Mouse (Mus musculus) liver, postnatal 0 days (tissue): ENCODE data around the gene Dnajb14. TPM values are rescaled to one million over a fixed set of nuclear protein-coding genes. Genes with fewer than 3 reads are reported as not detected.

Experiments used
- ATAC-seq: fragments of 200-750 bp; cut with Nextera tagmentation; 2 replicates; pipeline ENCODE4 v1.8.0; 2017; ENCODE audit warnings: mild to moderate bottlenecking, moderate library complexity
- DNase-seq: peaks from one replicate; pipeline ENCODE4 v3.0.0-alpha.2; 2016
- H3K27ac ChIP-seq: fragments of 300-500 bp; sonication (generic); 2 replicates; pipeline ENCODE4 v1.5.1; 2014; ENCODE audit warnings: antibody characterized with exemption, moderate library complexity, mild to moderate bottlenecking, low read depth
- H3K27me3 ChIP-seq: fragments of 300-500 bp; sonication (generic); 2 replicates; pipeline ENCODE4 v1.6.1; 2014; ENCODE audit warnings: low read length, control low read depth, mixed read lengths; ENCODE audit not compliant: insufficient read depth
- H3K36me3 ChIP-seq: fragments of 300-500 bp; sonication (generic); replicated peaks from 2 replicates; pipeline ENCODE4 v1.6.1; 2014; ENCODE audit warnings: mild to moderate bottlenecking, control low read depth, low read length, moderate library complexity, mixed read lengths; ENCODE audit not compliant: insufficient read depth
- H3K4me1 ChIP-seq: fragments of 300-500 bp; sonication (generic); 2 replicates; pipeline ENCODE4 v1.6.1; 2014; ENCODE audit warnings: antibody characterized with exemption, mild to moderate bottlenecking, control low read depth; ENCODE audit not compliant: insufficient read depth
- H3K4me2 ChIP-seq: fragments of 300-500 bp; sonication (generic); 2 replicates; pipeline ENCODE4 v1.6.1; 2014; ENCODE audit warnings: low read depth, mild to moderate bottlenecking, low read length, moderate library complexity, mixed read lengths
- H3K4me3 ChIP-seq: fragments of 300-500 bp; sonication (generic); 2 replicates; pipeline ENCODE4 v1.5.1; 2014; ENCODE audit warnings: low read depth, low read length
- H3K9ac ChIP-seq: fragments of 300-500 bp; sonication (generic); replicated peaks from 2 replicates; pipeline ENCODE4 v1.6.1; 2014; ENCODE audit warnings: mild to moderate bottlenecking, moderate library complexity
- H3K9me3 ChIP-seq: fragments of 300-500 bp; sonication (generic); 2 replicates; pipeline ENCODE4 v1.6.1; 2016; ENCODE audit warnings: mild to moderate bottlenecking, control low read depth, low read length, mixed read lengths
- CTCF ChIP-seq: sonication (generic); IDR thresholded peaks from 2 replicates; pipeline ENCODE4 v1.5.1; 2016; ENCODE audit warnings: antibody characterized with exemption, low read depth
- EP300 ChIP-seq: IDR thresholded peaks from 2 replicates; pipeline ENCODE4 v1.6.1; 2016; ENCODE audit warnings: antibody characterized with exemption, low read depth, mild to moderate bottlenecking
- WGBS: fragments of 180-500 bp; shearing (Covaris S2); extraction: QIAGEN DNeasy Blood & Tissue Kit; methylation state at CpG from one replicate; pipeline ENCODE4 v1.1.7; 2014; ENCODE audit not compliant: insufficient replicate concordance; 5-methylcytosine and 5-hydroxymethylcytosine counted together
- polyA plus RNA-seq: library from polyadenylated mRNA; unstranded; fragments of >200 nt; fragmentation: Nextera tagmentation; extraction: Ambion mirVana; gene quantifications from 2 replicates; pipeline ENCODE4 v1.2.1, GENCODE M21; 2015

The Dnajb14 gene
- polyA plus RNA-seq, 1 experiment from 2014 or later = 6.4 TPM

DNA sequence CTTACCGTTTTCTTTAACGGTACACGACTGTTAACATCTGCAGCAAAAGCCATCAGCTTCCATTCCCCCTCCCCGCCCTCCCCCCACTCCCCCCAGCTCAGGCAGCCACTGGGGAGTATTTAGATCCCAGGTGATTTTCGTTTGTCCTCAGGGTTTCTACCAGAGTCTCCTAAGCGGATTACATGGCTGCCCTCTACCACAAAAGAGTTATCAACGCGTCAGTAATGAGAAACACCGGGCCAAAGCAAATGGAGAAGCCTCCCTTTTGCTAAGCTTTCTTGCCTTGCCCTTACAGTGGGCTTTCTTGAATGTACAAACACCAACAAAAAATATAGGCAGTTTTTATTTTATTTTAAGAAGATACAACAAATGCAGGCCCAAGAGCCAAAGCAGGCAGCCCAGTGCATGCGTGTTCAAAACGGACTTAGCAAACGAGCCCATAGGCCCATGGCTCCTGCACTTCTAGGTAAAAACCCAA, 50.3 kb downstream of the Dnajb14 start:
- Histone ChIP-seq H3K9ac (peak overlapping the region; percentile 55), H3K4me2 (peak overlapping the region; percentile 76), H3K4me3 (peak overlapping the region; percentile 87), H3K27me3 (no peaks in the 10 kb centered on the region), H3K4me1 (peaks cover 15% of the 10 kb centered on the region), H3K9me3 (no peaks in the 10 kb centered on the region), H3K27ac (peak overlapping the region; percentile 93), H3K36me3 (peaks cover 15% of the 10 kb centered on the region)
- DNase-seq = no peak
- no peak for TF ChIP-seq EP300
- no peak for TF ChIP-seq CTCF
- no peak; the same call in 1 of the 2 replicates for ATAC-seq
- 37% methylated on average over 12 of the region's 12 CpGs for WGBS

DNA sequence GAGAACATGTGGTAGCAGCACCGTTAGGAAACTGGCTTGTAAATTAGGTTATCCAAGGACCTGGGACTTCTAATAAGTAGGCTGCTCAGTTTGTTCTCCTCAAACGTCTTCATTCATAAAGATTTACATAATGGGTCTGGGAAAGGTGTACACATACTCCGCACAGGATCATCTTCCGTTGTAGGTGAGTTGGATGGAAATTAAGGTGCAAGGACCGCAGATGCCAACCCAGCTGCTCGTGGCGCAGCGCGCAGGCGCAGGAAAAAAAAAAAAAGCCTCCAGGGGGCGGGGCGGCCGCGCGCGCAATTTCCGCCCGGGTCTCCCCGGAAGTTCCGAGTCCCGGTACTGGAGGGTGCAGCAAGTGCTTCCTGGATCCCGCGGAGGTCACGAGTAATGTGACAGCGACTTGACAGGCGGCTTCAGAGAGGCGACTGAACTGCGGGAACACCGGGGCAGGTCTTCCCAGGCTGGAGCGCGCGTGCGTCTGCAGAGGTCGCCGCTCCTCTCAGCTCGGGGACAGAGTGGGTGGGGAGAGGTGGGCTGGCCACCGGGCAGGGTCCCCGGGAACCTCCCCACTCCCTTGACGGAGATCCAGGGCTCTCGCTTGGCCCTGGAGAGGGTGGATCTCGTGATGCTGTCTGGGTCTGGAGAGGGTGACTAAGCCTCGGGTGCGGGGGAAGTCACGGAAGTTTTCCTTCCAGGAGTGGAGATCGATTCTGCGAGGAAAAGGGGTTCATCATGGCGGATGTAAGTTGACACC, 50.9 kb downstream of the Dnajb14 start, which contains the start of gene Lamtor3:
Gene Lamtor3, plus strand, starts transcription at position 335 of the 760 bp plus-strand sequence.
- Histone ChIP-seq H3K4me3 (peak within 1 kb of the TSS; percentile 87), H3K27me3 (no peaks in the 10 kb centered on the region), H3K4me2 (peak within 1 kb of the TSS; percentile 76), H3K9me3 (no peaks in the 10 kb centered on the region), H3K9ac (peak within 1 kb of the TSS; percentile 86), H3K36me3 (peaks cover 16% of the 10 kb centered on the region), H3K27ac (peak within 1 kb of the TSS; percentile 93), H3K4me1 (peaks cover 15% of the 10 kb centered on the region)
- TF ChIP-seq CTCF (peak; percentile 32; the same call in 1 of the 2 replicates), EP300 (peak; percentile 62)
- ATAC-seq (peak; percentile 95), DNase-seq (peak; percentile 95)
- WGBS = under 1% methylated on average over 47 of the region's 47 CpGs

DNA sequence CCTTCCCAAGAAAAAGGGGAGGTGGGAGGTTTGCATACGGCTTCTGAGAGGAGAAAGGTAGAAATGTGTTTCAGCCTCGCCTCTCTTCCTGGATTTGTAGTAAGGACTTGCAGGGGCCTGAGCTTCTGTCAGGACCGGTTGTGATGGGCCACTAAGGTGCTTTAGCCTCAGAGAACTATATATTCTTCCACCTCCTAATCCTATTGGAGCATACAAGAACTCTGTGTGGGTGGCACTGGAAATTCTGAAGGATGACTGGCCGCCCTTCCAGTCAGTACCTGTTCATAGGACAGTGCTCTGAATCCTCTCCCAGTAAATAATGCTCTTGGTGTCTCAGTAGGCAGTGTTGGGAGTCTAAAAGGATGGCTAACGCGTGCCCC, 51.4 kb downstream of the Dnajb14 start:
- TF ChIP-seq CTCF = no peak
- no peak for TF ChIP-seq EP300
- no peaks in the 10 kb centered on the region for H3K9me3 ChIP-seq
- peaks cover 19% of the 10 kb centered on the region for H3K36me3 ChIP-seq
- H3K9ac ChIP-seq = peak overlapping the region; percentile 86
- H3K27ac ChIP-seq = peak overlapping the region; percentile 93
- no peaks in the 10 kb centered on the region for H3K27me3 ChIP-seq
- H3K4me3 ChIP-seq = peak overlapping the region; percentile 87
- 12% methylated on average over 6 of the region's 6 CpGs for WGBS
- ATAC-seq (peak; percentile 75), DNase-seq (peak; percentile 35)
- peak overlapping the region; percentile 76 for H3K4me2 ChIP-seq
- H3K4me1 ChIP-seq = peaks cover 15% of the 10 kb centered on the region

DNA sequence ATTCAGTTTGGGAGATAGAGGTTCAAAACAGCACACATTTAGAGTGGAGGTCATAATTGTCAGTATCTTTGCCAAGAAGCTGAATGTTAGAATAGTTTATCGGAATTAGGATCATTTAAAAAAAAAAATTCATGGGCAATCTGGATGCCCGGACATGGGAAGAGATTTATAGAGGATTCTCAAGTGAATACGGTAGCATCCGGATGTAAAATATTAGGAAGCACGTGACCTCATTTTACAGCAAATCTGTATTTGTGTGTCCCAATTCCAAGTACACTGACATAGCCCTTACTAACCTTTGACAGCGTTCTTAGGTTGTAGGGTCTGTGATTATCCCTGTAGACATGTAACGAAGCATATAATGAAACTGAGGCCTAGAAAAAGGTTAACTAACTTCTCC, 51.9 kb downstream of the Dnajb14 start:
- no peak for TF ChIP-seq CTCF
- TF ChIP-seq EP300 = no peak
- Histone ChIP-seq H3K4me2 (peak overlapping the region; percentile 76), H3K27ac (peak overlapping the region; percentile 93), H3K9ac (peak overlapping the region; percentile 86), H3K4me3 (peak overlapping the region; percentile 87), H3K36me3 (peaks cover 19% of the 10 kb centered on the region), H3K4me1 (peaks cover 15% of the 10 kb centered on the region), H3K9me3 (no peaks in the 10 kb centered on the region), H3K27me3 (no peaks in the 10 kb centered on the region)
- DNase-seq (no peak), ATAC-seq (no peak)
- 87% methylated on average over 7 of the region's 7 CpGs for WGBS

DNA sequence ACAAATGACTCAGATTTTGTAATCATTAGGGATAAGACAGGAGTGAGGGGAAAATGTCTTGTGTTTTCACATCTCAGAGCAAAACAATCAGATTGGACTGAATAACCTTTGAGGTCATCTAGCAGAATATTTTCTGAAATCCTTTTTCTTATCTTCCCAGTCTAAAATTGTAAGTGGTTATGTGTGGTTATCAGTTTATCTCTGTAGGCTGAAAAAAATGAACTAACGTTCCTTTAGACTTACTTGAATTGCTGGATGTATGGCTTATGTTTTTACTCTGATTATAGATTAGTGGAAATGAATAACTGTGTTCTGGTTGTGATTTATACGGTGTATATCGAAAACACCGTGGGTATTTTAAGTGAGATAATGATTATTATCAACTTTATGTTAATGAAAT, 53.1 kb downstream of the Dnajb14 start:
- H3K9ac ChIP-seq = no peak overlapping the region
- H3K4me1 ChIP-seq = peaks cover 15% of the 10 kb centered on the region
- no peak overlapping the region for H3K4me3 ChIP-seq
- H3K4me2 ChIP-seq = no peak overlapping the region
- no peaks in the 10 kb centered on the region for H3K9me3 ChIP-seq
- H3K36me3 ChIP-seq = peaks cover 27% of the 10 kb centered on the region
- ATAC-seq (no peak), DNase-seq (no peak)
- WGBS = 73% methylated on average over 4 of the region's 4 CpGs
- TF ChIP-seq EP300 (no peak), CTCF (no peak)
- H3K27me3 ChIP-seq = no peaks in the 10 kb centered on the region
- H3K27ac ChIP-seq = no peak overlapping the region

DNA sequence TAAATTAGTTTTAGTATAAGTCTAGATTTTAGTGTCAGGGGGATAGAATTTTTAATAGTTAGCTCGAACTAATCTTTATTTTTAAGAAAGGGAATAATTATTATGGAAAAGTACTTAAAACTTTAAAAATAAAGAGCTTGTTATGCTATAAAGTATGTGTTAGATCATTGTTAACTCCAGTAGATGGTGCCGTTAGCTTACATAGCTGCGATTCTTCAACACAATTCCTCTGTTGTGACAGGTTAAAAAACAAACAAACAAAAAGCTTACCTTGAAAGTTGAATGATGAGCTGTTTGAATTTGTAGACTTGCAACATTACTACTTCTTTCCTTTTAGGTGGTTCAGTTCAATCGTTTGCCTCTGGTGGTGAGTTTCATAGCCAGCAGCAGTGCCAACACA, 59.5 kb downstream of the Dnajb14 start:
- H3K4me2 ChIP-seq = no peak overlapping the region
- H3K36me3 ChIP-seq = peaks cover 51% of the 10 kb centered on the region
- no peak overlapping the region for H3K9ac ChIP-seq
- no peaks in the 10 kb centered on the region; the same call in 1 of the 2 replicates for H3K4me1 ChIP-seq
- H3K27me3 ChIP-seq = no peaks in the 10 kb centered on the region
- no peak overlapping the region for H3K27ac ChIP-seq
- DNase-seq (no peak), ATAC-seq (no peak)
- H3K9me3 ChIP-seq = no peaks in the 10 kb centered on the region
- TF ChIP-seq CTCF (peak; percentile 29; the same call in 1 of the 2 replicates), EP300 (no peak)
- H3K4me3 ChIP-seq = no peak overlapping the region
- 89% methylated on average over 4 of the region's 4 CpGs for WGBS
